ENCODE assay signal across 8 mouse cellular contexts in genomic region chr16:33673530-33674109, GRCm38 (mm10). TPM values are rescaled to one million over a fixed set of nuclear protein-coding genes. Genes with fewer than 3 reads are reported as not detected.
DNase-seq lines count a peak whose midpoint lies in the region; ATAC-seq and TF ChIP-seq lines count a peak whose summit lies in the region.

No protein-coding gene starts in this region.

- ATAC-seq in kidney, embryonic 15.5 days (replicated peaks; ENCODE audit: low FRiP score): 0 out of 2 replicates have a peak, but pooled peaks have one; percentile 22
- no peak for ATAC-seq in midbrain, postnatal 0 days (ENCODE audit: low FRiP score)

- no peaks in the 10 kb centered on the region for H3K27me3 ChIP-seq in kidney, embryonic 15.5 days
- no peaks in the 10 kb centered on the region for H3K27me3 ChIP-seq in embryonic facial prominence, embryonic 10.5 days (replicated peaks; ENCODE audit: low read depth, poor library complexity, severe bottlenecking)
- H3K27me3 ChIP-seq in hindbrain, embryonic 10.5 days (ENCODE audit: insufficient read depth, poor library complexity, severe bottlenecking): no peaks in the 10 kb centered on the region
- no peaks in the 10 kb centered on the region for H3K27me3 ChIP-seq in midbrain, postnatal 0 days (ENCODE audit: insufficient read depth, low read length)

- H3K36me3 ChIP-seq in kidney, embryonic 15.5 days: no peaks in the 10 kb centered on the region
- H3K36me3 ChIP-seq in embryonic facial prominence, embryonic 10.5 days (replicated peaks): no peaks in the 10 kb centered on the region
- no peaks in the 10 kb centered on the region for H3K36me3 ChIP-seq in hindbrain, embryonic 10.5 days
- no peaks in the 10 kb centered on the region for H3K36me3 ChIP-seq in midbrain, postnatal 0 days (ENCODE audit: insufficient read depth, low read length)

- peaks cover 14% of the 10 kb centered on the region for H3K4me1 ChIP-seq in kidney, embryonic 15.5 days
- peaks cover 14% of the 10 kb centered on the region for H3K4me1 ChIP-seq in embryonic facial prominence, embryonic 10.5 days
- H3K4me1 ChIP-seq in hindbrain, embryonic 10.5 days (replicated peaks): peaks cover 14% of the 10 kb centered on the region
- no peaks in the 10 kb centered on the region for H3K4me1 ChIP-seq in midbrain, postnatal 0 days (ENCODE audit: insufficient read depth, low read length)

- TF ChIP-seq CTCF in midbrain, postnatal 0 days (IDR thresholded peaks at IDR 0.05): no peak

- H3K4me2 ChIP-seq in kidney, embryonic 15.5 days: no peak overlapping the region
- H3K4me2 ChIP-seq in midbrain, postnatal 0 days (ENCODE audit: low read depth, low read length, poor library complexity, severe bottlenecking): no peak overlapping the region

- no peaks in the 10 kb centered on the region for H3K9me3 ChIP-seq in kidney, embryonic 15.5 days (replicated peaks)
- no peaks in the 10 kb centered on the region for H3K9me3 ChIP-seq in embryonic facial prominence, embryonic 10.5 days
- H3K9me3 ChIP-seq in hindbrain, embryonic 10.5 days: no peaks in the 10 kb centered on the region
- no peaks in the 10 kb centered on the region for H3K9me3 ChIP-seq in midbrain, postnatal 0 days (ENCODE audit: low read length)

- no peak overlapping the region for H3K4me3 ChIP-seq in kidney, embryonic 15.5 days (replicated peaks)
- no peak overlapping the region for H3K4me3 ChIP-seq in embryonic facial prominence, embryonic 10.5 days
- no peak overlapping the region for H3K4me3 ChIP-seq in hindbrain, embryonic 10.5 days
- no peak overlapping the region for H3K4me3 ChIP-seq in midbrain, postnatal 0 days (ENCODE audit: low read depth, low read length)

- H3K27ac ChIP-seq in kidney, embryonic 15.5 days: no peak overlapping the region
- no peak overlapping the region for H3K27ac ChIP-seq in embryonic facial prominence, embryonic 10.5 days (replicated peaks)
- peak overlapping the region; percentile 66 for H3K27ac ChIP-seq in hindbrain, embryonic 10.5 days
- H3K27ac ChIP-seq in midbrain, postnatal 0 days (ENCODE audit: low read depth, low read length): no peak overlapping the region

- DNase-seq in kidney, adult 18-20 months: no peak
- peak; percentile 39 for DNase-seq in embryonic facial prominence, embryonic 10.5 days (ENCODE audit: low spot score)
- DNase-seq in hindbrain, embryonic 10.5 days (ENCODE audit: low spot score): peak; percentile 58
- DNase-seq in midbrain, postnatal 0 days (ENCODE audit: low spot score): peak; percentile 84
- no peak for DNase-seq in urinary bladder, adult 18-20 months (ENCODE audit: low spot score in 2 of 2)
- DNase-seq in spleen, postnatal 4 days (ENCODE audit: low spot score in 2 of 2): no peak
- DNase-seq in c-Kit-positive CD71-positive TER-119-positive erythroid progenitor cells, embryonic 14.5 days (ENCODE audit: low spot score): no peak

- WGBS in kidney, embryonic 15.5 days: 52% methylated on average over 14 of the region's 14 CpGs
- WGBS in embryonic facial prominence, embryonic 10.5 days: 59% methylated on average over 14 of the region's 14 CpGs
- WGBS in hindbrain, embryonic 10.5 days: 67% methylated on average over 14 of the region's 14 CpGs
- 51% methylated on average over 14 of the region's 14 CpGs for WGBS in midbrain, postnatal 0 days

- no peak overlapping the region for H3K9ac ChIP-seq in kidney, embryonic 15.5 days
- H3K9ac ChIP-seq in midbrain, postnatal 0 days (replicated peaks; ENCODE audit: low read length, poor library complexity, severe bottlenecking): no peak overlapping the region

RNA-seq across cellular contexts. Expression of gene Heg1, which starts 10.6 kb away (rescaled TPM):
- polyA plus RNA-seq in kidney, embryonic 15.5 days (2015; fragmentation: Nextera tagmentation; extraction: Ambion mirVana): 18.4 and 19.9 TPM in 2 replicates
- 11.8 and 15.0 TPM in 2 replicates for polyA plus RNA-seq in embryonic facial prominence, embryonic 10.5 days (2016; fragmentation: Nextera tagmentation; extraction: Ambion mirVana)
- 21.9 and 22.8 TPM in 2 replicates for polyA plus RNA-seq in hindbrain, embryonic 10.5 days (2016; fragmentation: Nextera tagmentation; extraction: Ambion mirVana)
- 19.5 and 22.4 TPM in 2 replicates for total RNA-seq in midbrain, postnatal 0 days (2014; rRNA removed)
- 6.2 and 7.2 TPM in 2 replicates for polyA plus RNA-seq in midbrain, postnatal 0 days (2015; fragmentation: Nextera tagmentation; extraction: Ambion mirVana)

Comparison
In these comparisons a context has a peak if more than half of its experiments do, and no peak if none do; other contexts are left out.
1. DNase-seq: peak in embryonic facial prominence, embryonic 10.5 days (single experiment), hindbrain, embryonic 10.5 days (single experiment) and midbrain, postnatal 0 days (single experiment); none in kidney, adult 18-20 months (single experiment), urinary bladder, adult 18-20 months (0 of 2), spleen, postnatal 4 days (0 of 2) and c-Kit-positive CD71-positive TER-119-positive erythroid progenitor cells, embryonic 14.5 days (single experiment).